Mouse (Mus musculus): ENCODE measurements around the gene Tex46. TPM values are rescaled to one million over a fixed set of nuclear protein-coding genes. Genes with fewer than 3 reads are reported as not detected.

The Tex46 gene
- not detected for total RNA-seq (2021)

DNA sequence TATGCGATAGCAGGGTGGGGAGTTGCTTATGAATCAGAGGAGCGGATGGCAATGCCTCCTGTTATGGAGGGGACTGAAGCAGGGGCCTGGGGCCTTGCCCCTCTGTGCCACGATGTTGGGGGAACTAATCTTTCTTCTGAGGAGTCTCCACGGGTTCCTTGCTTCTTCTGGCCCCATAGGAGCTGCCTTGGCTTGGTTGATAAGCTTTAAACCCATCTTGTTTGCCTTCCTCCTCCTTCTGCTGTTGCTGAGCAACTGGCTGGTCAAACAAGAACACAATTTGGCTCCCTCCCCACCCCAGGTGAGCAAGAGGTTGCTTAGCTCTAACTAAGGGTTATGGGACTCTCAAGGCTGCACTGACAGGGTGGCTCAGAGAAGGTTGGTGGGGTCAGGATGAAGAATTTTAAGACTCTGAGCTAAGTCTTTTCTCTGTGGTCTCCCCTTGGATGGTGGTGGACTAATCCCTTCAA lies at the start of gene Tex46:
Tex46 (plus strand) TSS at position 51 of the 470 bp plus-strand sequence.
- intact Hi-C loops (cut with DNase I) = no loop called here
- no peak for DNase-seq (ENCODE audit: extremely low spot score in 1 of 2, low spot score in 2 of 2)

DNA sequence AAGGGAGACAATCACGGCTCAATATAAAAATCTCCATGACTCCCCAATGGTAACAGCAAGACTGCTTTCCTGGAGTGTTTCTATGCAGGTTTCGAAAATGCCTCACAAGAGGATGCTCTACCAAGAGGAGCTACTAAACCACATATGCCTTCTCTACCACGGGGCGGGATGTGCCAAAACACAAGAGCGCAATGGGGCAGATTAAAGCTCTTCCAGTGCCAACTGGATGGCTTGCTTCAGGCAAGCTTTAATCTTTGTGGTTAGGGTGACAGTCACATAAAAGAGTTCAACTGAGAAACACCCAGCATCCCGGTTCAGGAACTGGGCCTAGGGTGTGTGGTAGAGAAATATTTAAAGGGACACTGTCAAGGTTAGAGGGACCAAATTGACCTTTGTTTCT lies 47.5 kb upstream of the Tex46 start:
- intact Hi-C loops (cut with DNase I) = no loop called here
- DNase-seq (ENCODE audit: extremely low spot score in 1 of 2, low spot score in 2 of 2) = no peak

DNA sequence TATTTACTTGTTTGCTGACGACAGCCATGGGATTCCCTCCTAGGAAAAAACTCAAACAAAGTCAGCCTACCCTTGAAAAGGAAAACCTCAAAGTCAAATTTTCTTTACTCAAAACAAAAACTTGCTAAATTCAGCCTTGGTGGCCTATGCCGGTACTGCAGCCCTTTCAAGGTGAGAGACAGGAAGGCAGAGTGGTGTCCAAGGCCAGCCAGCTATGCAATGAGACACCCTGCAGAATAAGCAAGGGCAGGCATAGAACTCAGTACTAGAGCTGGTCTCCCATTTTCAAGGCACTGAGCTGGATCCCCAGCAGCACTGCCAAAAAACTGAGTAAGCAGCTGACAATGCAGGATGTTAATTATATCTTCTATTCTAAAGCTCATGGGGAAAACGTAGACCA lies 41.6 kb upstream of the Tex46 start:
- no peak for DNase-seq (ENCODE audit: extremely low spot score in 1 of 2, low spot score in 2 of 2)
- intact Hi-C loops (cut with DNase I) = no loop called here

DNA sequence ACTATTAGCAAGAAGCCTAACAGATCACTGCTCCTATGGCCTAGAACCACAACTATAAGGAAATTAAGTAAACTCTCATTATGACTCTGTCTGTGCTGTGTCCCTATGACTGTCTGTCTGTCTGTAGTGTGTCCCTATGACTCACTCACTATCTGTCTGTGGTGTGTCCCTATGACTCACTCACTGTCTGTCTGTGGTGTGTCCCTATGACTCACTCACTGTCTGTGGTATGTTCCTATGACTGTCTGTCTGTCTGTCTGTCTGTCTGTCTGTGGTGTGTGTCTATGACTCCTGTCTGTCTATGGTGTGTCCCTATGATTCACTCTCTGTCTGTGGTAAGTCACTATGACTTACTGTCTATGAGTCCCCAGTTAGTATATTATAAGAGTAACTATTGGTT lies 40.2 kb upstream of the Tex46 start:
- intact Hi-C loops (cut with DNase I) = no loop called here
- DNase-seq (ENCODE audit: extremely low spot score in 1 of 2, low spot score in 2 of 2) = no peak

DNA sequence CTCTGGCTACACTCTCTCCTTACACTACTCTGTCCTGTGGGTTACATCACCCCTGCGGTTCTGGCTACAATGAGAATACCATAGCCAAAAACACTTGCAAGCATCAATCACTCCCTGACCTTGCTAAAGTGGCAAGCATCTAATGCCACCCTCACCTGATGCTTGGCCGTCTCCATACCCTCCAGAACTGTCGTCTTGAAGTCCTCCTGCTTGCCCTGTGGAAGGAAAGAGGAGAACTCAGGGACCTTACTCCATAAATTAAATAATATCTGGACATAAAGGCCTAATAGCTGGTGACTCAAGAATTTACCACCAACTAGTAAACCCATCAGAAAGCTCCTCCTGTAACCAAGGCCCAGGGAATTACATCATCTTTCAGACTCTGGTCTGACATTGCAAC lies 28.4 kb upstream of the Tex46 start:
- intact Hi-C loops (cut with DNase I) = no loop called here
- no peak for DNase-seq (ENCODE audit: extremely low spot score in 1 of 2, low spot score in 2 of 2)

DNA sequence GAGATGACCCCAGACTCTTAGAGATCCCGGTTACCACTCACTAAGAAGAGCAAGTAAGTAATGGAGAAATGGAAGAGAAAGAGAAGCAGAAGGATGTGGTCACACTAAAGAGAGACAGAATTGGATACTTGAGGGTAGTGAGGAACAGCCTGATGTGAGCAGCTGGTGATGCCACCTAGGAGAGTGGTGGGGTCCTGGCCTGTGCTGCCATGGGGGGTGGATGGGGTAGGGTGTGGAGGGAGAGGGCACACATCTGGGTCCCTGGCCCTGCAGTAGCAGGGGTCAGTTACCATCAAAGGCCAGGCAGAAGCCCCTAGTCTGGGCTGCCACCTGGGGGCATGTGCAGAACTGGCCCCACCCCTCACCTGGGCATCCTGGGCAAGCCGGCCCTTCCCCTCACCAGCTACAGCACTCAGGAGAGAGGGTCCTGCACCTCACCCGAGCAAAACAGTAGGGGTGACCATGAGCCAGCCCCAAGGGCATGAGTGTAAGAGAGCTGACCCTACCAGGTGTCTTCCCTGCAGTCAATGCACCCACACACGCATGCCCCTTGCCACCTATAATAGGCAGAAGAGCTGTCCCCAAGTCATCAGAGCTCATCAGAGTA lies 22.9 kb upstream of the Tex46 start:
- intact Hi-C loops (cut with DNase I) = no loop called here
- DNase-seq (ENCODE audit: extremely low spot score in 1 of 2, low spot score in 2 of 2) = no peak

DNA sequence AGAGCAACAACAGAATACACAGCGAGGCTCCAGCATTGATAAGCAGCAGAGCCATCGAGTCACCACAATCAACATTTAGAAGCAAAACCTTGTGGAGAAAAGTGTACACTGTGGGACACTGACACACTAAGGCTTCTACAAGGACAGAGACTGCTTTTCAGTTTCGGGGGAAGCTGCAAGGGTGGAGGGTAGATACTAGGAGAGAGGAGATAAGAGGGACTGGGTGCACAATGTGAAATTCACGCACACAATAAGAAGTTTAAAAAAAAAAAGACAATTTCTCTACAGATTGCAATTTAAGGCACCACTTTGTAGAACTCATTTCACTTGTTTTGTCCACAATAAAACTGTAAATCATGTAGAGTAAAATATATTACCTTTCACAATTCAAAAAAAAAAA lies 22.2 kb upstream of the Tex46 start:
- intact Hi-C loops (cut with DNase I) = no loop called here
- DNase-seq (ENCODE audit: extremely low spot score in 1 of 2, low spot score in 2 of 2) = no peak

DNA sequence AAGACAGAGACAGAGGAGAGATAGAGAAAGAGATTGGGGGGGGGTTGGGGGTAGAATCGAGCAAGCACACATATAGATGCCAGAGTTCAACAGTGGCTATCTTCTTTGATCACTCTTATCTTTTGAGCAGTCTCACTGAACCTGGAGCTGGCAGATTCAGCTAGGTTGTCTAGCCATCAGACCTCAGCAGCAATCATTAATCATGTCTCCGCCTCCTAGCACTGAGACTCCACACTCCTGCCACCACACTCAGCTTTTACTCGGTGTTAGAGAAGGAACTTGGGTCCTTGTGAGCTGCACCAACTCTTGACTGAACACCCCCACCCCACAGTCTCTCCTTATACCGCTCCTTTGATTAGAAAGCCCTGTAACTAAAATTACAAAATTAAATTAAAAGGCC lies 18.1 kb upstream of the Tex46 start:
- intact Hi-C loops (cut with DNase I) = no loop called here
- DNase-seq (ENCODE audit: extremely low spot score in 1 of 2, low spot score in 2 of 2) = no peak

DNA sequence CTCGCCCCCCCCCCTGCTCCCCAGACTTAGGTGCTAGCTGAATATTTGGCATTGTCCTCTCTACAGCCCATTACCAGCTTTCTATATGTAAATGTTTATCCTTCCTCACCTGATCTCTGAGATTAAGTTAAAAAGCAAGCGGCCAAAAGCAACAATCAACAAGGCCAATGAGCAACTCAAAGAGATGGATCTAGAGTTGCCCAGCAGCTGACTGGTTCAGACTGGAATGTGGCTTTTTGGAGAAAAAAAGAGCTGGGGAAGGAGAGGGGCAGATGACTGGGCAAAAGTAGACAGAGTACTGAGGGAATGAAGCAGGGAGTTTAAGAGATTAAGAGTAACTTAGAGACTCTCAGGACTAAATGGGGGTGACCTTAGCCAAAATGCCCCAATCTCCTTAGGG lies 16.2 kb upstream of the Tex46 start:
- no peak for DNase-seq (ENCODE audit: extremely low spot score in 1 of 2, low spot score in 2 of 2)
- intact Hi-C loops (cut with DNase I) = no loop called here

DNA sequence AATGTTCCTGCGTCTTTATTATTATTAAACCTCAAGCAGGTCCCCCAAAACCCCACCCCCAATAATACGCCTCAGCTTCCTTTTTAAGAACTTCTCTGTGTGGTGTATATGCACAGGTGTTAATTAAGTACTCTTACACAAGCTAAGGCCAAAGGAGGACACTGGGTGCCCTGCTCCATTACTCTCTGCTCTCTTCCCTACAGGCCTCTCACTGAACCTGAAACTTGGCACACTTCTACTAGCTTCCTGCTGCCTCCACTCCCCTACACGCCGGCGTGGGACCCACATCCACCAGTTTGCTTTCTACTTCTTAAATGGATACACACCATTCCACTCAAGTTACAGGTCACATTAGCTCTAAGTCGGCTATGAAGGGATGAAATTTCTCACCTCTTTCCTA lies 15.0 kb upstream of the Tex46 start:
- intact Hi-C loops (cut with DNase I) = no loop called here
- DNase-seq (ENCODE audit: extremely low spot score in 1 of 2, low spot score in 2 of 2) = no peak

DNA sequence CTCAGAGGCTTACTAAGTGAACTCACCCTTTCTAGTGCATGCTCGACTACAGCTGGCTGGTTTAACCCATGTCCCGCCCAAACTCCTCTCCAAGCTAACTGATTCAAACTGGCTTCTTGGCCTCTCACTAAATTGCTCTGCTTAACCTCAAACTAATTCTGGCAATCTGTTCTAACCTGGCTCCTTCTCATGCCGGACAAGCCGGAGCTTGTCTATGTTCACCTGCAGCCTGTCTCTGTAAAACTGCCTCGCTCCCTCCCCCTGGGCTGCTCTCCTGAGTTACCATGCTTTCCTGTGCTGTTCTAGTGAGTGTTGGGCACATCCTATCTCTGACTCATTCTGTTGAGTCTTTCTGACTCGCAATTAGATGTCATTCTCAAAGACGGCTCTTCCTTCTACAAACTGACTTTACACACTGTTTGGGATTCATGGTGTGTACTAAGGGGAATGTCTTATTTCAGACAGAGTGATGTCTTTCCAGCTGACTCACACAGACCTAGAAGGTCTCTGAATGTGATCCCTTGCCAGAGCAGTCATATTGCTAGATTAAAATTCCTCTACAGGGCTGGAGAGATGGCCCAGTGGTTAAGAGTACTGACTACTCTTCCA lies 11.9 kb upstream of the Tex46 start:
- intact Hi-C loops (cut with DNase I) = no loop called here
- no peak for DNase-seq (ENCODE audit: extremely low spot score in 1 of 2, low spot score in 2 of 2)

DNA sequence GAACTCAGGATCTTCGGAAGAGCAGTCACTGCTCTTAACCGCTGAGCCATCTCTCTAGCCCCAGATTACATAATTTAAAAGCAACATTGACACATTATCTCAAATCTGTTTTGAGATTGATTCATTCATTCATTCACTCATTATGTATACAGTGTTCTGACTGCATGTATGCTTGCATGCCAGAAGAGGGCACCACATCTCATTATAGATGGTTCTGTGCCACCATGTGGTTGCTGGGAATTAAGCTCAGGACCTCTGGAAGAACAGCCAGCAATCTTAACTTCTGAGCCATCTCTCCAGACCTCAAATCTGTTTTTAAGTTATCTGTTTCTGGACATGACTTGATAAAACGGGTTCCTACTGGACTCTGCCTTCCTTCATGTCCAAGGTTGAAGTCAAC lies 10.4 kb upstream of the Tex46 start:
- intact Hi-C loops (cut with DNase I) = loop anchor here (5.0 kb wide), 1 partner anchor 143 kb away; no protein-coding TSS in a partner anchor
- no peak for DNase-seq (ENCODE audit: extremely low spot score in 1 of 2, low spot score in 2 of 2)

DNA sequence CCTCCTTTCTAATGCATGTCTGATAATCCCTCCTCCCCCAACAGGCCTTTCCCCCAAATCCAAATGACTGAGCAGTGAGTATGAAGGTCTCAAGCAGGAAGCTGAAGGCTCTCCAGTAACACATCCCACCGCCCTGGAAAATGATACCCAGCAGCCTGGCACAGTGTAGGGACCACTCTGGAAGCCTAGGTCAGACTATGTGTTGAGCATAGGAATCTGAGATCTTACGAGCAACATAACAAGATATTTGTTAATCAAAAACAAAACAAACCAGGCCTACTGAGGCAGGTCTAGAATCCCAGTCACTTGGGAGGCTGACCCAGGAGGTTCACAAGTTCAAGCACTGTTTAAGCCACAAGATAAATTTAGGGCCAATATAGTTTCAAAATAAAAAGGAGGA lies 9.7 kb upstream of the Tex46 start:
- intact Hi-C loops (cut with DNase I) = loop anchor here (5.0 kb wide), 1 partner anchor 143 kb away; no protein-coding TSS in a partner anchor
- no peak for DNase-seq (ENCODE audit: extremely low spot score in 1 of 2, low spot score in 2 of 2)

DNA sequence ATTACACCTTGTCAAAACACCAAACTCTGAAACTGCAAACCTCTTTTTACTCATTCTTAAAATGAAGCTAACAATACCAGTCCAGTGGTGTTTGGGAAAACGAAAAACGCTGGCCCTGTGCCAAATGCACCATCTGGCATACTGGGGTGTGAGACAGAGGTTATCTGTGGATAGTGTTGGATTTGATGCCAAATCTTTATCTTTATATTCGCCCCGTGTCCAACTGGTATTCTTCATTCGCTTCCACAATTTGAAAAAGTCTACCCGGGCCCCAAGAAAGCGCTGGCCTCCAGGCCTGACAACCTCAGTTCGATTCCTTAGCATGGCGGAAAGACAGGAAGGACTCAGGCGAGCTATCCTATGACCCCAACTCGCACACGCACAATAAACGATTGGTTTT lies 8.8 kb upstream of the Tex46 start:
- intact Hi-C loops (cut with DNase I) = loop anchor here (5.0 kb wide), 1 partner anchor 144 kb away; no protein-coding TSS in a partner anchor
- peak; percentile 59 to 82 for DNase-seq (ENCODE audit: extremely low spot score in 1 of 2, low spot score in 2 of 2)

DNA sequence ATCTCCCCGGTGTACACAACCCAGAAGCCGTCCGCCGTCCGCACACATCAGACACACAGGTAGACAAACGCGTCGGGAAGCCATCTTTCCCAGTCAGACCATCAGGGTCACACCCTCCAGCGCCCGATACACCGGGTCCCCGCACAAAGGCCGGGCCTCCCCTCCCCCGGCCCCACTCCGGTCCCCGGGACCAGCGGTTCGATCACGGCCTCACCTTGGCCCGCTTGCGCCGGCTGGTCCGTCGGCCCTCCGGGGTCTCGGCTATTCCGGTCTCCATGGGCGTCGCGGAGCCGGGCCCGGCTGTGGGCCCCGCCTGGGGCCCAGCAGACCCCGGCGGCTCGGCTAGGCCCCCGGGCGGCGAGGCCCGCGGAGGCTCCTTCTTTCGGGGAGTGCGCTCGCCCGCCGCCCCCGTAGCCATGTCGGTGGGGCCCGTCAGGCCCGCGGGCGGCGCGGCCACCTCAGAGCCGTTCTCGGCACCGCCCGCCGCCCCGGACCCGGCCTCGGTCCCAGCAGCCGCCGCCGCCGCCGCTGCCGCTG lies 8.2 kb upstream of the Tex46 start:
- intact Hi-C loops (cut with DNase I) = loop anchor here (5.0 kb wide), 1 partner anchor 145 kb away; no protein-coding TSS in a partner anchor
- peak in 1 of 2 experiments; percentile 58 for DNase-seq (ENCODE audit: extremely low spot score in 1 of 2, low spot score in 2 of 2)

DNA sequence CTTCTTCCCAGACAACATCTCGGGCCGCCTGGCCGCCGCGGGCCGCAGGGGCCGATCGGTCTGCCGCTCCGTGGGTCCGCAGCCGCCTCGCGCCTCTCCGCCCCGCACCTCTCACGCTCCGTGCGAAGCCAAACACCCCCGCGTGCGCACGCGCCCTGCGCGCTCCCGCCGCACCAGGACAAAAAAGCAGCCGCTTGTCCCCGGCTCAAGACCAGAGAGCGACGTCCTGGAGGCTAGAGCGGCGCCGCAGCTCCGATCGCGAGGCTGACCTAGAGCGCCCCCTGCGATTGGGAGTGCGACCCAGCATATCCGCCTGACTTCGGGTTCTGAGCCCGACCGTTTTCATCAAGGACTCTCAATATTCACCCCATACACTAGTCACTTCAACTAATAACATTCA lies 7.7 kb upstream of the Tex46 start, which contains the start of gene Kdm1a:
Kdm1a (minus strand) TSS at position 156 of the 400 bp plus-strand sequence.
- intact Hi-C loops (cut with DNase I) = loop anchor here (5.0 kb wide), 1 partner anchor 145 kb away; no protein-coding TSS in a partner anchor
- DNase-seq (ENCODE audit: extremely low spot score in 1 of 2, low spot score in 2 of 2) = peak; percentile 90 to 96

DNA sequence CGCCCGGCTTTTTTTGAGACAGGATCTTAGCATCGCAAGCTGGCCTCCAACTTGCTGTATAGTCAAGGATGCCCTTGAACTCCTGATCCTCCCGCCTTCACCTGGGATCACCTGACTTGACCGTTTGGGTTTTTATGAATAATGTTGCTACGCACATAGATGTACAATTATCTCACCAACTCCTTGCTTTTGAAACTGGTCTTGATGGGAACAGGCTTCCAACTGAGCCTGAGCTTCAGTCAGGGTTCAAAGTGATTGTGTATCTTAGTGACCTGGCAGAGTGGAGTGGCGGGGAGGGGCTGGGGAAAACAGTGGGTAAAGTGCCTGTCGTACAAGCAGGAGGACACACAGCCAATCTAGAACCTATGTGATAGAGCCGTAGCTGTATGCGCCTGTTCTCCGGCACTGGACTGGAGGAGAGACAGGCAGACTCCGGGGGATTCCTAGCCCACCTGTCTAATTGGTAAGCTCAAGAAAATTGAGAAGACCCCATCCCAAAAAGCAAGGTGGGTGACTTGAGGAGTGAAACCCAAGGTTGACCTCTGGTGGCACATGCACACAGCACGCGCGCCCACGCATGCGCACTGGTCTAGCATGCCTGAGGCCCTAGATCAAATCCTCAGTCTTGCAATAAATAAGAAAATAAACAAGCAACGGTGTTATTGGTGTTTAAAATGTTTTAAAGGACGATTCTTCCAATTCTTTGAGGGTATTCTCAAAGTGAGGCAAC lies 4.3 kb upstream of the Tex46 start:
- intact Hi-C loops (cut with DNase I) = no loop called here
- no peak for DNase-seq (ENCODE audit: extremely low spot score in 1 of 2, low spot score in 2 of 2)

DNA sequence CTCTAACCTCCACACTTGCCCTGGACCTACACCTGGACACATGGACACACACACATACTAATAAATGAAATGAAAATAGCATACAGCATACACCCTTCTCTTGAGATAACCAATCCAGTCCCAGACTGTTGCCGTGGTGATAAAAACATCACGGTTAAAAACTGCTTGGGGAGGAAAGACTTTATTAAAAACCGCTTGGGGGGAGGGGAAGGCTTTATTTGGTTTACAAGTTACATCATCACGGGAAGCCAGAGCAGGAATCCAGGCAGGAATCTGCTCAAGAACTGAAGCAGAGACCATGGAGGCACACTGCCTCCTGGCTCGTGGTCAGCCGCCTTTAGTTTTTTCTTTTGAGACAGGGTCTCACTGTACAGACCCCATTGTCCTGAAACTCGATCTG lies 3.4 kb downstream of the Tex46 start:
- intact Hi-C loops (cut with DNase I) = no loop called here
- no peak for DNase-seq (ENCODE audit: extremely low spot score in 1 of 2, low spot score in 2 of 2)

DNA sequence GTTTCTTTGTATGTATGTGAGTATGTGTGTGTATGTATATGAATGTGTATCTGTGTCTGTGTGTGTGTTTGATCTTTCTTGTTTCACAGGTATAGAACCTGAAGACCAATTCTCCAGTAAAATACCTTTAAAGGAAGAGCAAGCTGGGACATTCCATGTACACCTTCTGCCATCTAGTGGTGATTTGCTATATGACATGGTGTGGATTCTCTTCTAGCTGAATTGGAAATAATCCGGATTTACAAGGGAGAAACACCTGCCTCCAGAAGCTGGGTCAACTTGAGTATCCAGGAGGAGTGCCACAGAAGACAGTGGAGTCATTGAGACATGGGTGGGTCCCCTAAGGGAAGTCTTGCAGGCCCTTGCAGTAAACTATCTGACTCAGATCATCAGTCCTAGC lies 11.1 kb downstream of the Tex46 start:
- intact Hi-C loops (cut with DNase I) = loop anchor here (2.0 to 10.0 kb wide), 2 partner anchors 167 to 357 kb away; no protein-coding TSS in a partner anchor
- peak in 1 of 2 experiments; percentile 47 for DNase-seq (ENCODE audit: extremely low spot score in 1 of 2, low spot score in 2 of 2)
